ENCODE assay signal across 8 mouse cellular contexts in the genomic region with DNA sequence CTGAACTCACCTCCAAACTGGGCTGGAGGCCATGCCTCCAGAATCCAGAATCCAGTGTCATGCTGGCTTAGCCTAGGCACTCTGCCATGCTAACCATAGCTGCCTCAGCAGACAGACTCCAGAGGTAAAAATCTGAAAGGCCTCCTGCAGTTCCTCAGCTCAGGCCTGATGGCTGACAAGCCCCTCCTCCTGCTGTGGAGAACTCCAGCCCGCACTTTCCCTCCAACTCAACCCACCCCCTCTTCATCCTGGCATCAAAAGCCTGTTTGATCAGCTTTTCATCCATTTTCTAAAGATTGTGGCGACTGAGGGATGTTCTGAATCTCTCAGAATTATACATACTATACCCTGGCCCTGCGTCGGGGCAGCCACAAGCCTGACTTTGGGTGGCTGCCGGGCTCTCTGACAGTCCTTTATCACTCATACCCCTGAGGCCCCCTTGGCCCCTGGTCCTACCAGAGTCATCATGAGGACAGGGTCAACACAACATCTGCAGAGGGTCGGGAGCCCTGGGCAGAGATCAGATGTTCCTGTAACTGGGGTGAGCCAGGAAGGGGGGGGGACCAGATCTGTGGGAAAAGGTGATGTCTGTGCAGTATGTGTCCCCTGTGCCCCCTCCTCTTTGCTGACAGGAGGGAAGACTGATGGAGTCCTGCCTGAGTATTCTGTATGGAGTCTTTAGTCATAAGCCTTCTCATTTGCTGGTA. TPM values are rescaled to one million over a fixed set of nuclear protein-coding genes. Genes with fewer than 3 reads are reported as not detected.
A peak's percentile ranks its signal among the peaks of the same experiment; 100 is the strongest.
DNase-seq lines count a peak whose midpoint lies in the region.

No protein-coding gene starts in this region.

- peak; percentile 46 to 73 for DNase-seq in left cerebral cortex, postnatal 14 days (ENCODE audit: low spot score in 2 of 2)
- no peak for DNase-seq in left cerebral cortex, adult 11 months (ENCODE audit: low spot score)
- peak; percentile 69 for DNase-seq in embryo, embryonic 11 days
- peak; percentile 52 to 74 for DNase-seq in layer of hippocampus, adult 18-20 months (ENCODE audit: low spot score in 2 of 2)
- DNase-seq in retina, embryonic 14.5 days (ENCODE audit: low spot score): peak; percentile 38
- no peak for DNase-seq in adrenal gland, postnatal 4 days (ENCODE audit: low spot score in 2 of 2)
- no peak for DNase-seq in spleen, postnatal 4 days (ENCODE audit: low spot score in 2 of 2)
- DNase-seq in cerebellum, postnatal 14 days: no peak

- intact Hi-C loops in left cerebral cortex, postnatal 14 days (cut with DNase I): loop anchor here (10.0 kb wide), 1 partner anchor 768 kb away; a partner anchor contains a TSS

RNA-seq across cellular contexts. Expression of a gene that starts 9.7 kb away (rescaled TPM):
- total RNA-seq in left cerebral cortex, postnatal 14 days (2021): 1 to 10 TPM; 2.2 to 2.9 TPM
- total RNA-seq in layer of hippocampus, adult 18-20 months (2021): 1 to 10 TPM; 2.2 to 2.3 TPM
- 1 to 10 TPM; 3.2 to 4.7 TPM for total RNA-seq in adrenal gland, postnatal 4 days (2021)

RNA-seq across cellular contexts. Expression of a gene that starts 46.5 kb away (rescaled TPM):
- total RNA-seq in left cerebral cortex, postnatal 14 days (2021): 1 to 10 TPM; 8.9 to 9.9 TPM
- 10 to 100 TPM in 1 of 2 experiments, 1 to 10 TPM in 1; 8.5 to 10.6 TPM for total RNA-seq in layer of hippocampus, adult 18-20 months (2021)
- 10 to 100 TPM; 71.4 to 76.7 TPM for total RNA-seq in adrenal gland, postnatal 4 days (2021)

RNA-seq across cellular contexts. Expression of a gene that starts 55.1 kb away (rescaled TPM):
- 100 to 1,000 TPM; 127 to 151 TPM for total RNA-seq in left cerebral cortex, postnatal 14 days (2021)
- 100 to 1,000 TPM; 238 to 241 TPM for total RNA-seq in layer of hippocampus, adult 18-20 months (2021)
- 10 to 100 TPM; 85.4 to 98.1 TPM for total RNA-seq in adrenal gland, postnatal 4 days (2021)

Comparison
In these comparisons a context has a peak if more than half of its experiments do, and no peak if none do; other contexts are left out.
1. DNase-seq: peak in left cerebral cortex, postnatal 14 days (2 of 2), embryo, embryonic 11 days (single experiment), layer of hippocampus, adult 18-20 months (2 of 2) and retina, embryonic 14.5 days (single experiment); none in left cerebral cortex, adult 11 months (single experiment), adrenal gland, postnatal 4 days (0 of 2), spleen, postnatal 4 days (0 of 2) and cerebellum, postnatal 14 days (0 of 2).
2. RNA of a gene that starts 46.5 kb away (total RNA-seq): 71.4 to 76.7 TPM in adrenal gland, postnatal 4 days; 8.5 to 10.6 TPM in layer of hippocampus, adult 18-20 months and 8.9 to 9.9 TPM in left cerebral cortex, postnatal 14 days; every median in the first group is over 4 times any median in the second.